17 mouse cellular contexts compared by ENCODE assay signal in genomic region chr7:48838434-48838833, GRCm38 (mm10). TPM values are rescaled to one million over a fixed set of nuclear protein-coding genes. Genes with fewer than 3 reads are reported as not detected.
A peak's percentile ranks its signal among the peaks of the same experiment; 100 is the strongest.
DNase-seq lines count a peak whose midpoint lies in the region; ATAC-seq and TF ChIP-seq lines count a peak whose summit lies in the region.
"Had no signal": no experiment of that assay in that cellular context is flagged by ENCODE, and none has a peak within 500 bp of the region (broad histone marks: within the 10 kb centered on the region; RNA-seq: fewer than 3 reads in every experiment).

No protein-coding gene starts in this region.

- H3K4me2 ChIP-seq in forebrain, postnatal 0 days (ENCODE audit: low read depth), result no peak overlapping the region
- H3K4me2 ChIP-seq in forebrain, embryonic 15.5 days (replicated peaks), result no peak overlapping the region
- H3K4me2 ChIP-seq in hindbrain, embryonic 14.5 days (replicated peaks), result no peak overlapping the region
- H3K4me2 ChIP-seq: forebrain, embryonic 12.5 days; liver, embryonic 15.5 days had no signal

- ATAC-seq in forebrain, postnatal 0 days, result no peak
- ATAC-seq in forebrain, embryonic 15.5 days (replicated peaks), result no peak; the same call in 1 of the 2 replicates
- ATAC-seq in hindbrain, embryonic 14.5 days (ENCODE audit: low FRiP score), result no peak

- H3K36me3 ChIP-seq in forebrain, postnatal 0 days (ENCODE audit: insufficient read depth), result no peaks in the 10 kb centered on the region
- no peaks in the 10 kb centered on the region for H3K36me3 ChIP-seq in forebrain, embryonic 15.5 days
- H3K36me3 ChIP-seq in hindbrain, embryonic 14.5 days (replicated peaks; ENCODE audit: control insufficient read depth, insufficient read depth), result no peaks in the 10 kb centered on the region
- H3K36me3 ChIP-seq: forebrain, embryonic 12.5 days; liver, embryonic 15.5 days had no signal

- no peak overlapping the region for H3K9ac ChIP-seq in forebrain, postnatal 0 days
- no peak overlapping the region for H3K9ac ChIP-seq in forebrain, embryonic 15.5 days (replicated peaks)
- H3K9ac ChIP-seq in hindbrain, embryonic 14.5 days, result no peak overlapping the region
- H3K9ac ChIP-seq: forebrain, embryonic 12.5 days; liver, embryonic 15.5 days had no signal

- no peak for DNase-seq in forebrain, postnatal 0 days
- no peak for DNase-seq in layer of hippocampus, adult 2 months (ENCODE audit: low spot score in 2 of 2)
- no peak for DNase-seq in layer of hippocampus, adult 9-10 months (ENCODE audit: low spot score)
- peak; percentile 5 for DNase-seq in 3T3-L1 (ENCODE audit: low read depth, low spot score)
- no peak for DNase-seq in brain, embryonic 14.5 days (ENCODE audit: low read depth)
- DNase-seq in embryo, embryonic 10 days (ENCODE audit: low spot score), result no peak
- no peak for DNase-seq in hindbrain, embryonic 14.5 days (ENCODE audit: low spot score)
- DNase-seq: adrenal gland, adult 8-10 months; cerebellum, postnatal 14 days; gastrocnemius, adult 2 months; heart, postnatal 14 days; layer of hippocampus, adult 9-11 months had no signal

- 64% methylated on average over 2 of the region's 2 CpGs for WGBS in forebrain, postnatal 0 days
- WGBS in forebrain, embryonic 15.5 days, result 69% methylated on average over 2 of the region's 2 CpGs
- 55% methylated on average over 2 of the region's 2 CpGs for WGBS in hindbrain, embryonic 14.5 days

- H3K27ac ChIP-seq in forebrain, postnatal 0 days (ENCODE audit: low read depth, low read length), result no peak overlapping the region
- H3K27ac ChIP-seq in forebrain, embryonic 15.5 days (replicated peaks), result no peak overlapping the region
- H3K27ac ChIP-seq in layer of hippocampus, adult 2 months, result no peak overlapping the region
- H3K27ac ChIP-seq in hindbrain, embryonic 14.5 days, result no peak overlapping the region
- H3K27ac ChIP-seq: forebrain, embryonic 12.5 days; gastrocnemius, adult 2 months; liver, embryonic 15.5 days had no signal

- H3K4me3 ChIP-seq in forebrain, postnatal 0 days (ENCODE audit: low read depth, low read length), result no peak overlapping the region
- no peak overlapping the region for H3K4me3 ChIP-seq in forebrain, embryonic 15.5 days
- no peak overlapping the region for H3K4me3 ChIP-seq in layer of hippocampus, adult 2 months
- H3K4me3 ChIP-seq in hindbrain, embryonic 14.5 days (replicated peaks; ENCODE audit: low read length), result no peak overlapping the region
- H3K4me3 ChIP-seq: forebrain, embryonic 12.5 days; gastrocnemius, adult 2 months; liver, embryonic 15.5 days had no signal

- no peak for TF ChIP-seq POLR2A in brain, embryonic 14.5 days (IDR thresholded peaks at IDR 0.05; ENCODE audit: borderline replicate concordance, extremely low read depth, insufficient read depth, insufficient read length, poor library complexity, severe bottlenecking)

- H3K4me1 ChIP-seq in forebrain, postnatal 0 days (ENCODE audit: insufficient read depth), result no peaks in the 10 kb centered on the region
- H3K4me1 ChIP-seq in forebrain, embryonic 15.5 days, result peaks cover 9% of the 10 kb centered on the region
- H3K4me1 ChIP-seq in hindbrain, embryonic 14.5 days (replicated peaks; ENCODE audit: control insufficient read depth, insufficient read depth, low read length), result peaks cover 13% of the 10 kb centered on the region
- H3K4me1 ChIP-seq: liver, embryonic 15.5 days had no signal

- no peaks in the 10 kb centered on the region for H3K27me3 ChIP-seq in forebrain, postnatal 0 days (ENCODE audit: insufficient read depth, low read length)
- no peaks in the 10 kb centered on the region for H3K27me3 ChIP-seq in forebrain, embryonic 15.5 days
- peaks cover 70% of the 10 kb centered on the region for H3K27me3 ChIP-seq in hindbrain, embryonic 14.5 days (ENCODE audit: control insufficient read depth, insufficient read depth, low read length)
- H3K27me3 ChIP-seq: liver, embryonic 15.5 days had no signal

- peak; percentile 20; the same call in 1 of the 2 replicates for TF ChIP-seq CTCF in forebrain, postnatal 0 days (IDR thresholded peaks at IDR 0.05; ENCODE audit: low read depth)
- peak; percentile 47 for TF ChIP-seq CTCF in layer of hippocampus, adult 2 months (conservative IDR thresholded peaks at IDR 0.05)
- peak; percentile 24; the same call in 1 of the 2 replicates for TF ChIP-seq CTCF in brain, embryonic 14.5 days (IDR thresholded peaks at IDR 0.05; ENCODE audit: borderline replicate concordance, extremely low read depth, insufficient read depth, insufficient read length)

- no peaks in the 10 kb centered on the region for H3K9me3 ChIP-seq in forebrain, postnatal 0 days (ENCODE audit: low read length)
- no peaks in the 10 kb centered on the region for H3K9me3 ChIP-seq in forebrain, embryonic 15.5 days
- H3K9me3 ChIP-seq in hindbrain, embryonic 14.5 days (ENCODE audit: control insufficient read depth, low read length), result no peaks in the 10 kb centered on the region
- H3K9me3 ChIP-seq: forebrain, embryonic 12.5 days; liver, embryonic 15.5 days had no signal

RNA-seq across cellular contexts. Expression of gene Csrp3, which starts 9.4 kb away (rescaled TPM):
- 1.2 TPM in 1 of 2 replicates, not detected in the other for total RNA-seq in forebrain, postnatal 0 days (2014; rRNA removed)
- polyA plus RNA-seq in forebrain, postnatal 0 days (2015; fragmentation: Nextera tagmentation; extraction: Ambion mirVana), result not detected in 2 replicates
- 0.20 and 0.29 TPM in 2 replicates for polyA plus RNA-seq in forebrain, embryonic 15.5 days (2015; fragmentation: Nextera tagmentation; extraction: Ambion mirVana)
- not detected for total RNA-seq in layer of hippocampus, adult 2 months (2021)
- polyA plus RNA-seq in brain, embryonic 14.5 days (2012; rRNA removed), result 0.19 TPM in 1 of 2 replicates, not detected in the other
- not detected in 2 replicates for polyA plus RNA-seq in hindbrain, embryonic 14.5 days (2014; fragmentation: Nextera tagmentation; extraction: Ambion mirVana)
- total RNA-seq: adrenal gland, adult 8-10 months; left cerebral cortex, postnatal 36 days had no signal
- polyA plus RNA-seq: testis, adult 2 months had no signal

RNA-seq across cellular contexts. Expression of gene E2f8, which starts 43.0 kb away (rescaled TPM):
- 0.92 and 2.0 TPM in 2 replicates for total RNA-seq in forebrain, postnatal 0 days (2014; rRNA removed)
- polyA plus RNA-seq in forebrain, postnatal 0 days (2015; fragmentation: Nextera tagmentation; extraction: Ambion mirVana), result 1.0 and 1.1 TPM in 2 replicates
- polyA plus RNA-seq in forebrain, embryonic 15.5 days (2015; fragmentation: Nextera tagmentation; extraction: Ambion mirVana), result 6.3 and 7.0 TPM in 2 replicates
- under 1 TPM; 0.25 to 0.49 TPM for total RNA-seq in layer of hippocampus, adult 2 months (2021)
- polyA plus RNA-seq in brain, embryonic 14.5 days (2012; rRNA removed), result 5.7 and 7.6 TPM in 2 replicates
- polyA plus RNA-seq in hindbrain, embryonic 14.5 days (2014; fragmentation: Nextera tagmentation; extraction: Ambion mirVana), result 2.4 and 2.7 TPM in 2 replicates
- total RNA-seq: gastrocnemius, adult 2 months had no signal

RNA-seq across cellular contexts. Expression of gene Zdhhc13, which starts 49.6 kb away (rescaled TPM):
- 55.9 and 58.9 TPM in 2 replicates for total RNA-seq in forebrain, postnatal 0 days (2014; rRNA removed)
- polyA plus RNA-seq in forebrain, postnatal 0 days (2015; fragmentation: Nextera tagmentation; extraction: Ambion mirVana), result 25.0 and 28.3 TPM in 2 replicates
- 47.7 and 52.2 TPM in 2 replicates for polyA plus RNA-seq in forebrain, embryonic 15.5 days (2015; fragmentation: Nextera tagmentation; extraction: Ambion mirVana)
- total RNA-seq in layer of hippocampus, adult 2 months (2021), result 10 to 100 TPM; 20.3 to 23.0 TPM
- 33.5 and 45.8 TPM in 2 replicates for polyA plus RNA-seq in brain, embryonic 14.5 days (2012; rRNA removed)
- 44.1 and 45.1 TPM in 2 replicates for polyA plus RNA-seq in hindbrain, embryonic 14.5 days (2014; fragmentation: Nextera tagmentation; extraction: Ambion mirVana)
